Mouse (Mus musculus) cerebellum, postnatal 14 days (tissue): ENCODE data around the gene Ust.

Experiments
- DNase-seq, 2 experiments: peaks; one replicate each; pipeline ENCODE4 v3.0.0; 2021; ENCODE audit warnings: mixed read lengths in 2 of 2

Gene Ust

DNA sequence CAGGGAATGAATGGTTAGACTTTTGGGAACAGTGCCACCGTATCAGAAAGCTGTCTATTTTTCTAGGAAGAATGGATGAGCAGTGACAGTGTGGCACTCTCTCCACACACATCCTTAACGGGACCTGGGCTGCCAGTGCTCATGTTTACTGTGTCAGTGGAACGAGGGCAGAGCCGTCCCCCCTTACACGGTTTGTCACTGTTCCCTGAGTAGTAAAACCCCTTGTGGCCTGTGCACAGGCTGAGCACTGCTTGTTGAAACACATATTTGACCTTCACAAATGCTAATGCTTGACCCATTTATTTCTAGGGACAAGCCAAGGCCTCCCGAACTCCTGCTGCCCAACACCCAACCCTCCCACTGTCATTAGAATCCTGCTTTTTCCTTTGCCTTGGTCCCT lies 209.2 kb downstream of the Ust start:
- DNase-seq, result no peak

GRCm38 (mm10) chr10:8304211-8304610 lies 214.4 kb downstream of the Ust start:
- DNase-seq, result peak in 1 of 2 experiments; percentile 38

- peak; percentile 35 to 50 for DNase-seq
Measured at GRCm38 (mm10) chr10:8299166-8299565, 219.5 kb downstream of the Ust start.

DNA sequence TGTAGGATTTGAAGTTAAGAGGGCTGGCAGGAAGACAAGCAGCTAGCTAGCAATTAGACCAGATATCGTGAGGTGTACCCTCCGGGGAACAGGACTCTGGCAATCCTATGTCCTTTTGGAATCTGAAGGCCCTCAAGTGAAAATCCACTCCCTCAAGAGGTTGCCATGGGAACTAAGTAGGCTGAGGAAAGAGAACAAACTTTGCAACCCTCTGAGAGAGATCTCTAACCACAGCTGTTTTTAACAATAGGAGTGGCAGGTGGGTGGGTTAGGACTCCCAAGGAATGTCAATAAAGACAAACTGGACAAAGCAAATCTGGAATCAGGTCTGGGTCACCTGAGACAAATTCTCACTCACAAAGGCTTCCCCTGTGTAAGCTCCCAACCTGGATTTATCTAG lies 221.4 kb downstream of the Ust start:
- no peak for DNase-seq

- no peak for DNase-seq
Measured at GRCm38 (mm10) chr10:8290661-8291060, 228.0 kb downstream of the Ust start.

- peak; percentile 30 to 44 for DNase-seq
Measured at GRCm38 (mm10) chr10:8287350-8287791, 231.3 kb downstream of the Ust start.

- peak in 1 of 2 experiments; percentile 39 for DNase-seq
Measured at GRCm38 (mm10) chr10:8283991-8284390, 234.6 kb downstream of the Ust start.

GRCm38 (mm10) chr10:8277094-8277493 lies 241.5 kb downstream of the Ust start:
- no peak for DNase-seq

GRCm38 (mm10) chr10:8269681-8270080 lies 248.9 kb downstream of the Ust start:
- DNase-seq, result no peak

DNA sequence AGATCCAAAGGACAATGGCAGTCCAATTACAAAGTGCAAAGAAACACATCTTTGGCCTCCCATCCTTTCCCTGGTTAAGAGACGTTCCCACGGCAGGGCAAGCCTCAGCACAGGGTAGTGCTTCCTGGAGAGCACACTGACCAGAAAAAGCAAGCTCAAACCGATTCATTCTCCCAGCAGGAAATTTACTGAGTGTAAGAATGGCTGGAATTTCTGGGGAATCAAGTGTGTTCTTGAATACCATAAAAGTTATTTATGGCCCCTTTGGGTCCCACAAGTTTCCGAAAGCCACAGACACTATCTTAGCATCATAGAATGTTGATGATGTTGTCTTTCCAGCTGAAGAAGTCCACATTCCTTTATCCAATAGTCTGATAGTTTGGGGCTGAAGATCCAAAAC lies 258.9 kb downstream of the Ust start:
- DNase-seq, result no peak

GRCm38 (mm10) chr10:8250005-8250404 lies 268.6 kb downstream of the Ust start:
- DNase-seq, result no peak

DNA sequence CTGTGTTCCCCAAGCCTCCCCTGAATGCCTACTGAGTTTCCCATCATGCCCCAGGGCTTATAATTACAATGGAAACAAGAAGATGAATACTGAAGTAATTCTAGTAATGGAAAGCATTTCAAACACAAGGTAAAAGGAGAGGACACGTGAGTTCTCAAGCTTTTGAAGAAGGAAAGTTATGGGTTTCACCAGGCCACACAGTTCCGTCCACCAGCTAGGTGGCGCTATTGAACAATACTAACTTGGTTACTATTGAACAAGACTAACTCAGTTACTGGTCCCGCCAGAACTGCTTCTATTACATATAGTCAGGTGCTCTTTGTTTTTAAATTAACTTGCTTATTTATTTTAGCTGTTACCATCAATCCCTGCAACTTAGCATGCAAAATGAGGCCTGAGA lies 276.3 kb downstream of the Ust start:
- DNase-seq, result peak; percentile 87 to 89

DNA sequence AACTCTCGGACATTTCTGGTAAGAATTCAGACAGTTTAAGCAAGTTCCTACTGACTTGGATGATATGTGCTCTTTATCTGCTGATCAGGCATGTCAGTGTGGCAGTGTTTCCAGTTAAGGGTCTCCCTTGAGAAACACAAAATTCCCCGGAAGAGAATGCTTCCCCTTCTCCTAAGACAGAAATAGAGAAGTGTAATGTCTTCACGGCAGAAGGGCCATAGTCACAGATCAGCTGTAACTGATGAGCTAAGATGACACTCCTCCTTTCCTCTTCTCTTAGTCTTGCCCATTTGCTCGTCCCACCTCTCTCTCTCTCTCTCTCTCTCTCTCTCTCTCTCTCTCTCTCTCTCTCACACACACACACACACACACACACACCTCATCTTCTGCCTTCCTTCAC lies 277.9 kb downstream of the Ust start:
- DNase-seq, result no peak

- DNase-seq, result peak; percentile 92 to 94
Measured at GRCm38 (mm10) chr10:8240242-8240641, 278.4 kb downstream of the Ust start.

GRCm38 (mm10) chr10:8236780-8237571 lies 281.6 kb downstream of the Ust start:
- DNase-seq, result no peak

DNA sequence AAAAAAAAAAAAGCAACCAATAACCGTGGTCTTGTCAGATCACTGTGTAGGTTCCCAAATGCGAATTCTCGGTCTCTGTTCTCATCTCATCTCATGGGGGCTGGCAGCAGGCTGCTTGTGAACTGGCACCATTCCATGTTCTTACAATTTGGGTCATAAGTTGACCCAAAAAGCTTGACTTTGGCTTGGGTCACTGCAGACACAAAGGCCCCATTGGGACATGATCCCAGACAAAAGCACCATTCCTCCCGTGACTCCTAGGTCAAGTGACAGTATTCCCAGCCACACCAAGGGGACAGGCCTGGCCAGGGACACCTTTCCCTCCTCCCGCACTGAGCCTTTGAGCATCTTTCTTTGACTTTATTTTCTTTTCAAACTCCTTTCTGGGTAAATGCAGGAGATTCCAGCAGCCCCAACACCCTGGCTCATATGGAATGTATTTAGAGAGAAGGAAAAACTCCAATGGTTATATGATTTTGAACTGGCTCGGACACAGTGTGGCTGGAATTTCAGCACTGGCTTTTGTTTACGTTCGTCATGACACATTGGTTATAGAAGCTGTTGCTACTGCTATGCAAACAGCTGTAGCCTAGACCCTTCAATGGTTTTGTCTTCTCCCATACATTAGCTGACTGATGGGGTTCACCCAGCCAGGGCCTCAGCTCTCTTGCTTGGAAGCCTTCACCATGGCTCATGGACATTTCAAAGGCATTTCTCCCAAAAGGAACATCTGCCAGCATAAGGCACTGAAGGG lies 285.3 kb downstream of the Ust start:
- DNase-seq, result peak; percentile 19 to 42

DNA sequence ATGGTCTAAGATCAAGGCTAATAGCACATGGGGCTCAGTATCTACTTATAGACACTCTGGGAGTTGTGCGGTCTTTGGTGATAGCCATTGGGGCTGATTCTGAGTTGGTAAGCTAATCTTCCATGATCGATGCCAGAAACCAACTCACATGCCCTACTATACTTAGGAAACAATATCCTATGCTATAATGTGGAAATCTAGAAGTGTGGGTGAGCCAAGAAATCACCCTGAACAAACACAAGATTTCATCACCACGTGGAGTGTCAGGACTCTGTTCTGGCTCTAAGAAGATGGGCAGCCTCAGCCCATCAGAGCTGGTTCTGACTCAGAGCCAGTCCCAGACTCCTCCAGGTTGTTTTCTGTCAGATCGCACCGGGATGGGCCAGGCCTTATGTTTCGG lies 286.1 kb downstream of the Ust start:
- no peak for DNase-seq

DNA sequence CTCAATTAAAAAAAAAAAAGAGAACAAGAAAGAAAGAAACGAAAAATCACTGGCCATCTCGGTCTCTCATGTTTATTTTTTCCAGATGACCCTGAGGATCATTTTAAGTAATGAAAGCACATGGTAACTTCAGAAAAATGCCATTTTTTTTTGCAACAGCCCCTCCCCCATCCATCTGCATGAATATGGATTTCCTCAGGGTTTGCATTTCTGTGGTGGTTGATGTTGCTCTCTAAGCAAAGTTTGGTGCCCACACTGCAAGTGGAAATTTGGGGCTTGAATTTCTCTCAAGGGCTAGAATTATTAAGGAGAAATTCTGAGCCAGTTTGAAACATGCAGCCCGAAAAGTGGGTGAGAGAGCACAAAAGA lies 290.3 kb downstream of the Ust start:
- peak; percentile 41 to 52 for DNase-seq

GRCm38 (mm10) chr10:8227705-8228374 lies 290.8 kb downstream of the Ust start:
- peak; percentile 42 to 65 for DNase-seq

- no peak for DNase-seq
Measured at GRCm38 (mm10) chr10:8226650-8227049, 292.0 kb downstream of the Ust start.

DNA sequence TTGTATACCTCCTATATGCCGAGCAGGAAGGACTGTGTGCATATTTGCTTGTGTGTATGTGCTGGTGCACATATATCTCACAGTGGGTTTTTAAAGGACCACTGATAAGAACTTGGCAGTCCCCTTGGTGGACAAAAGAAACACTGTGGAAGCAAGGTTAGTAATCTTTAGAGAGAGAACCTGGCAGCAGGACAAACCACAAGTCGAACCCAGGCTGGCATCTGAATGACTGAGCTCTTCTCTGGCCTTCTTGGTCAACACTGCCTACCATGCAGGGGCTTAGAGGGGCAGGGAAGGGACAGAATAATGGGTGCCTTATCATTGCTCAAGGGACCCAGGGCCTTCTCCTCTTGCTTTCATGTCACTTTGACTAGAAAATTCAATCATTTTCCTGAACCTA lies 294.0 kb downstream of the Ust start:
- no peak for DNase-seq

- no peak for DNase-seq
Measured at GRCm38 (mm10) chr10:8224046-8224445, 294.6 kb downstream of the Ust start.

GRCm38 (mm10) chr10:8216946-8217345 lies 301.7 kb downstream of the Ust start:
- DNase-seq, result no peak

DNA sequence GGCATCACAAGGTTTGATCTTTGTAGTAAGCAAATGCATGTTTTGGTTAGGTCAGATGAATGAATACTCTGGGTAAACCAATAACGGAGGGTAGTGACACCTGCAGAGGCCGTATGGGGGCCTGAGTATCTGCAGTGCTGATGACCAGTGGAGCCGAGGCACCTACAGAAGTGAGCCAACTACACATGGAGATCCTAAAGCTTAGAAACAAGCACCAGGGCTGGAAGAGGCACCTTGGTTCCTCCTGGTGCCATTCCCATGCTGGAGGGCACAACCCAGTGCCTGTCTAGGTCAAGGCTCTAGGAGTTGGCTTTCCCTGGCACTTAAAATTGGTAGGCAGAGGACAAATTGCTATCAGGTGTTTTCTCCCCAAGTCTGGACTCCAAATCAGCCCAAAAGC lies 303.4 kb downstream of the Ust start:
- DNase-seq, result no peak
